Mouse (Mus musculus) cerebellum, adult (tissue): ENCODE measurements around the gene Wdfy4.

Source experiments
- ATAC-seq: cut with Nextera tagmentation; 2 replicates; pipeline ENCODE4 v1.9.2; 2017; ENCODE audit warnings: mild to moderate bottlenecking, moderate library complexity, mixed read lengths; ENCODE audit not compliant: insufficient number of reproducible peaks, low FRiP score, low TSS enrichment

The Wdfy4 gene

DNA sequence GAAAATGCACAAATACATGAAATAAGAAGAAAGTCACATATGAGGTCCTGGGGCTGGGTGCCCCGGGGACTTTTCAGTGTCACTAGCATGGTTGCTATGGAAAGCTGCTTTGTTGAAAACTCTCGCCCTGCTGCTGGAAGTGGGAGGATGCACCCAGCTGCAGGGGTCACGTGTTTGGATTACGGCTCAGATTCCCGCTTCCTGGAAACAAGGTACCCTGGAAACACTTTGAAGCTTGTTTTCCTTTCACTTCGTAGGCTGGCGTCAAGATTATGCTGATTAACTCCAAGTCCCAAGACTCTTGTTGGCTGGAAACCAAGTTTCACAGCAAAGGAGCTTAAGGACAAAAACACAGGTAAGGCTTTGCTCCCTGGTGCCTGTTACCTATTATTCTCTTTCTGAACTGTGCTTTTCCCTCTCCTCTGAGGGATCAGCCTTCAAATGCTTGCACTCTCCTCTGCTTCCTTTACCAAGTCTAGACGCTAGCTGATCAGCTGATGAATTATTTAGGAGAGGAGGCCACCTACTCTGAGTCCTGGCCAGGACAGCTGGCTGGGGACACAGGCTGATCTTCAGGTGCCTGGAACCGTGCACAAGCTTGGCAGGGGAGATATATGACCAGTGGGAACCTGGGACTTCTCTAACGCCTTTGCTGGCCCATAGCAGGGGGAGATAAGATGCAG is 190.2 kb downstream of the Wdfy4 start:
- ATAC-seq: no peak

DNA sequence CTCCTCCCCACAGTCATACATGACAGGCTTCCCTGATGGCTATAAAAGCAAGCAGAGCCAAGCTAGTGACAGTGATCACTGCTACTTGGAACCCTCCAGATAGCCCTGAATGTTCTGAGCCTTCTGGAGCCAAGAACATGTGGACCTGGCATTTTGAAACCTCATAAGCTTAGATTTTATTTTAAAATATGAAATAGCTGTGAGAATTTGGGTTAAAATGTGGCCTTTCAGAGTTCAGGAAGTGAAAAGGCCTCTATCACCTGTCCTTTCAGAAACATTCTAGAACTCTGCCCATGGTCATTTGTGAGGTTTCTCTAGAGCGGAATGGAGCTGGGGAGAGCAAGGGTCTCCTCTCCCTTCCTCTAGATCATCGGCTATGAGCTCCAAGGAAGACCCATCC is 194.2 kb downstream of the Wdfy4 start, which contains the start of gene Lrrc18:
TSS of gene Lrrc18 (plus strand) at position 301 of the 400 bp plus-strand sequence.
- no peak for ATAC-seq

DNA sequence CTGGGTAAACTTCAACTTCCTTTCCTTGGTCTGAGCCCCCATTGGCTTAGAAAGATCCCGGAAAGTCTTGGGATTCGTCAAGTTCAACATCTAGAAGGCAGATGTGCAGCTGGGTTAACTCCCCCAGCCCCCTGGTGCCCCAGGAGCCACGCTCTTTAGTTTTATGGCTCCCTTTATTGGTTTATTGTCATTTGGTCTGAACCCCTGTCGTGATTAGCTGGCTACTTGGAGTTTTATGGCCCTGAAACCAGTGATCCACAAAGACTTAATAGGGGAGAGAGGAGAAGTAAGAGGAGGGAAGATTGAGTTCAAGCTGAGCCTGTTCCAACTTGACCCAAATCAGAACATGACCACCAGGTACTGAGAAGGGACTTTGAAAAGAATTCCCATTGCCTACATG is 198.6 kb downstream of the Wdfy4 start:
- ATAC-seq: no peak

DNA sequence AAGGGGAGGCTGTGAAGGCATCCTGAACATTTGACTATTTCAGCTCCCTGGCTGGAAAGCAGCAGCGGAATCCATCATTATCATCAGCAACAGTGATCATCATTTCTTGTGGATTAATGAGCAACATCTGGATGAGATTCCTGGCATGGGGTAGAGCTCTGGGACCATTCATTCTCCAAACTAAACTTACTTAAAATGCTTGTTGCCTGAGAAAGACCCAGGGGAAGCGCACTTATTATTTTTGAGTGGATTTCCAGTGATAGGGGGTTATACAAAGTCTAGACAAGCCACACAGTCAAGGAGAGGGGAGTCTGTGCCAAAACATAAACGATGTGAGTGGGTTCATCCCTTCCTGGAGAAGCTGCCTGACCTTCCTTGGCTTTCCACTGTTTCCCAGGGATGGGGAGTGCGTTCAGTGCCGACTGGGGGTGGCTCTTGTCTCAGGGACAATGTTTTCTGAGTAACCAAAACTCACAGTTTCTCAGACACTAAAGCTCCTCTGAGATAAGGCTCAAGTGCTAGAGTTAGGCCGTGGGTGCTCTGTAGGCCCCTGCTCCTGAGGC is 201.1 kb downstream of the Wdfy4 start:
- no peak for ATAC-seq

DNA sequence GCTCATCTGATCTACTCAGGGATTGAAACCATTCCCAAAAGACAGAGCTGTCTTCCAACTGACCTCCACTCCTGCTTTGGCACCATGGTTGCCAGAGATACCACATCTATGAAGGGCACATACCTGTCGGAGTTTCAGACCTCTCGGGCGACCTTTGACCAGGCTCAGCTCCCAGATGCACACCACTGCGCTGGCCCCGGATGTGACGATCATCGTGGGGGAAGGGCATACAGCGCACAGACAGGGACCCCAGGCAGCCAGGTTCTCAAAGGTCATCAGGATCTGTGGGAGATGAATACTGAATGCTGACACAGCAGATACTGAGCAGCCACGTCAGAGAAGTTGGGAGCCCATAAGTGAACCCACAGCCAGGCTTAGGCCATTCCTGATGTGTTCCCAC is 214.6 kb downstream of the Wdfy4 start:
- no peak for ATAC-seq

DNA sequence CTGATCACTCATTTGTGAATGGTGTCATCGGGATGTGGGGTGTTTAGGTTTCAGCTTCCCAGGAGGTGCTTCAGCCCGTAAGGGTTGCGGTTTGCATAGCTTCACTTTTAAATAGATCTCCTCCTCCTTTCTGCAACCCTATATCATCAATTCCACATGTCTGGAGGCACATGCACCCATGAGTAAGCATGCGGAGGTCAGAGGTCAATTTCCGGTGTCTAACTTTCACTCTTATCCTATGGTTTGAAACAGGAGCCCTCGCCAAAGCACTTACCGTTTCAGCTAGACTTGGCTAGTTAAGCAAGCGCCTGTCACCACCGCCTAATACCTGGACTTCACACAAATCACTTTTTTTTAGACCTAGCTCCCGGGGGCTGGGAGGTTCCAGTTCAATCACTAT is 220.6 kb downstream of the Wdfy4 start:
- ATAC-seq: no peak

DNA sequence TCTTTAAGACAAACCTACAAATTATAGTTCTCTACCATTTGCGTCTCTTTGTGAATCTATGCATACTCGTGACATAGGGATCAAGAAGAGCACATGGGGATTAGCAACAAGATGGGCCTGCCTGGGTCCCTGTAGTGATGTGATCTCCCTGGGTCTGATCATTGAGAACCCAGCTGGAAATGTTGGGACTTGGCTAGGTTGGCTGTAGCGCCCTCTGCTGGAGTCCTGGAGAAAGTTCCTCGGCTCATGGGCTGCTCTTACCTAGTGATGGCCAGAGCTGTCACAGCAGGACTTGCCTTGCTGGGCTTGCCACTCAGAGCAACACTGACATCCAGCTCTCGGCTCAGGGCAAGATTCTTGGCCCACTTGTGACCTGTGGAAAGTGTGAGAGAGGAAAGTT is 224.8 kb downstream of the Wdfy4 start:
- 0 out of 2 replicates have a peak, but pooled peaks have one; percentile 11 for ATAC-seq

DNA sequence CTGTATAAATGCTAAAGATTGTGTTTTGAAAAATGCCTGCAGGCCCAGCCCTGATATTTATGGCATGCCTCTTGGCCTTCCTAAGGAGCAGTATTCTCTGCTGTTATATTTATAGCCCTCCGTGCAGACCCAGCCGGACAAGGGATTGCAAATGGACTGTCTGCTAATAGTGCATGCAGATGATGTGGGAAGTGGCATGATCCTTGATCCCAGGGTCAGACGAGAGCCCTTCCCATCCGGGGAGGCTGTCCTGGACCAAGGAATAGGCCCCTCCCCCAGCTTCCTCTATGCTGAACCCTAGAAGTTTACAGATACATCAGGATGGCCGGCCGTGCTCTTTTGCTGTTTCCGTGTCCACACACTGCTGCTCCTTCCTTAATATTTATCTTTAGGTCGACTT is 226.6 kb downstream of the Wdfy4 start:
- no peak for ATAC-seq

DNA sequence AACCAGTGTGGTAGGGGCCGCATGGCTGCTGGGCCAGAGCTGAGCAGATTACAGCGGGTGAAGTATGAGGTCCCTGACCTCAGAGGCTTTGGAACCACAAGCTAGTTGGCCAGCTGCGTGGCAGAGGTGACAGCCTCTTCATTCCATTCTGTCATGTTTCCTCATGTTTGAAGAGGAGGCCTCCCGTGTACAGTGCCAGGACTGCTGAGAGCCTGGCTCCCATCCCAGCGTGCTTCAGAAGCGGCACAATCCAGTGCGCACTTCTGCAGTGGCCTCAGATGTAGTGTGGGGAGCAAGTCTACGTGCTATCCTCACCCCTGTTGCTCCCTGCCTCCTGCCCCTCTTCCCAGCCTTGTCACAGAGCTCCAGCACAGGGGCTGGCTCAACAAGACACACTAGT is 228.8 kb downstream of the Wdfy4 start:
- ATAC-seq: no peak

DNA sequence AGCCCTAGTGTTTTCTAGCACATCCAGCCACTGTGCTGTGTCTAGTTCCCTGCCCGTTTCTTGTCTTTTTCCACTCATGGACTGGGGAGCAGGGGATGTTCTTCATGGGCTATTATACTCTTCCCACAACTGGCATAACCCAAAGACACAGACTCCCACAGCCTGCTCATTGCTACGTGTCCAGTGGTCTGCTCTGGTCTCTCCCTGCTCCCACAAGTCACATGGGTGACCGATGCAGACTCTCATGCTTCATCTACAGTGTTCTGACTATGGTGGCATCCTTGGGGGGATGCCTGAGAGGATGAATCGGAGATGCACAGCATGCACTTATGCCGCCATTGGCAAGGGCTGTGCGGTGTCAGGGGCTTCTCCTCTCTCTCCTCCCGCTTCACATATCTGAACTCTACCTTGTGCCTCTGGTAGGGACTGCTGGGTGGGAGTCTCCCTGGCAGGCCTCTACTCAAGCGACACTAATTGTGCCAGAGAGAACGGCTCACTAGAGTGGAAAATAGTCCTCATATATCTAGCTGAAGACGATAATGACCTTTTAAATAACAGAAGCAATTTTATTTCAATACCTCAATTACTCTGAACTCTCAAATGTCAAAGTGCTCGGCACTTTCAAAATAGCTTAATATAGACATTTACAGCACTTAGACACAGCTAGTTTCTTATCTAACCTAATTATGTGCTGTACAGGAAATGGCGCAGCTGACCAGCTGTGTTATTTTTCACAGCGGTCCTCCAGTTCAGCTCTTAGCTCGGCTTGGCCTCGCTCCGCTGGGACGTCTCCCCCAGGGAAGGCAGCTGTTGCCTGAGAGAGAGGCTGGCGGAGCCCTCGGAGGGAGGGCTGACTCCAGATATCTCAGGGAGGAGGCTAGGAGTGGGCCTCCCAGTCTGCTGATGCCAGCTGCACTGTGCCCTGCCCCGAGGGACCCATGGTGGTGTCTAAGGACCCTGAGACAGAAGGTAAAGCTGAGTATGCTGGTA is 234.7 kb downstream of the Wdfy4 start:
- no peak for ATAC-seq

DNA sequence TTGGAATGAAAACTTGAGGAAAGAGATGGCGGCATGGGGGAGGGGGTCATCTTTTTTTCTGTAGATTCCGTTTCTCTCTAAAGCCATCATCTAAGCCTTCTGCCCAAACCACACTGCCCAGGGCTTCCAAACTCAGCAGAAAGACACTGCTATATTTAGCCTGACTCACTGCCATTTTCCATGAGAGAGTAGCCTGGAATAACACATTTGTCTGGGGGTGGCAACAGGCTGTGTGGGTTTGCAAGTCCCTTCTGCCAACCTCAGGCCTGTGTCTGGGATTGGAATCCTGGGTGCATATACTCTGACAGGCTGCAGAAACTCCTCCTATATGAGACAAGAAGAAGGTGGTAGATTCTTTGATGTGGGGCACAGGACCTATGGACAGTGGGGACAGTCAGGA is 237.8 kb downstream of the Wdfy4 start:
- ATAC-seq: no peak

DNA sequence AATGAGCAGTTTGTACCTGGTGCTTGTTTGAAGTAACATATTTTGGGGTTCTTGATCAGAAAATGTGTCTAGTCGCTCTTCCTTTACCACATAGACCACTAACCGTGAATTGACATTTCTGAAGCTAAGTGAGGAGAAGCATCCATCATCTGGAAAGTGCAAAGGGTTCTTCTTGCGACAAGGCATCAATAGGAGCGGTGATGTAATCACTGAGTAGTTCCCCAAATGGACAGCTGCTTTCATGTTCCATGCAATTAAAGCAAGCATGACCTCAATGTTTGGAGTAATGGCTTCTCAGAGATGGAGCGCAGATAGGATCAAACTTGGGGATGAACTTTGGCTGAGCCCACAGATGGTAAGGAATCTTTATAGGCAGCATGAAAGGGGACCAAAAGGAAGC is 246.1 kb downstream of the Wdfy4 start:
- ATAC-seq: no peak

DNA sequence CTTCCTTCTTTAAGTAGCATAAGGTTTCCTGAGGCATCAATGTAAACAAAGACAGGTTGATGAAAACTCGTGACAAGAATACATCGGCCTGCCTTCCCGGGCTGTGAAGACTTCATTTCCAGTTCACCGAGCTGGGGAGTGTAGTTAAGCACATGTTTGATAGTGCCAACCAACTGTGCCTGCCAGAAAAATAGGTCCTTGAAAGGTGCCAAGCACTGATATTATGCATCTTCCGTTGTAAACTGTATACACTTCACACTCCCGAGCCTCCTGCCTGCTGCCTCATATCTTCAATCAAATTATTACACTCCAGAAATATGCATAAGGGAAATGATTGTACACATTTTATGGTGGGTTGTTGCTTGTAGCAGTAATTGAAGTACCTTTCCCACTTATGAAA is 251.2 kb downstream of the Wdfy4 start:
- no peak for ATAC-seq

DNA sequence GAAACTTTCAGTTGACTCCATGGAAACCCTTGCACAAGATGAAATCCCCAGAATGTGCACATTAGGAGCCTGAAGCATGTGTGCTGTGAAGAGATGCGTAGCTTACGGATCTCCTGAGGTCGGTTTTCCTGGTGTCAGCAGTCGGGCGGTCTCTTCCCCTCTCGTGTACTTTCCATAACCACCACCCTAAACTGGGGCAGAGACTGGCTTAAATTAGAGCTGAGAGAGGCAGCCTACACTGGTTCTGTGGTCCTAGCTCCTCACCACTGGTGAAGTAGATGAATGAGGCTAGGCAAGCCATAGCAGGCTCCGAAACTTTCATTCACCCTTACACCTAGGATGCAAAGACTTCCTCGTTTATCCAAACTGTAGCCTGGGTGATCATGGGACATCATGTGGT is 253.1 kb downstream of the Wdfy4 start:
- no peak for ATAC-seq

DNA sequence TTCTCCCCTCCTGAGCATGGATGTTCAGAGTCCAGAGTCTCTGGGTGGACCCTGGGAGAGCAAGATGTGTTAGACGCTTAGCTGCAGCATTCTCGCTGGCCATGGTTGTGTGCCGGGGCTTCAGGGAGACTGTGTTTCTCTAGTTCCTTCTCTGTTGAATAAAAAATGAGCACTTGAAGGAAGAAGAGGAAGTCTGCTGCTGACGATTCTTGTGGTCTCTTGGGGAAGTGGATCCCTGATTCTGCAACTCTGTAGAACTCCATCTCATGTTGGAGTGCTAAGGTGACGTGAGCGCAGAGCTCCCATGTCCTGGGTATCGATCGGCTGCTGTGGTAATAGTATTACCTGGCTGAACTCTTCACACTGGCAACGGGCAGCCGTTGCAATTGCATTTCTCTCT is 253.6 kb downstream of the Wdfy4 start:
- ATAC-seq: no peak

DNA sequence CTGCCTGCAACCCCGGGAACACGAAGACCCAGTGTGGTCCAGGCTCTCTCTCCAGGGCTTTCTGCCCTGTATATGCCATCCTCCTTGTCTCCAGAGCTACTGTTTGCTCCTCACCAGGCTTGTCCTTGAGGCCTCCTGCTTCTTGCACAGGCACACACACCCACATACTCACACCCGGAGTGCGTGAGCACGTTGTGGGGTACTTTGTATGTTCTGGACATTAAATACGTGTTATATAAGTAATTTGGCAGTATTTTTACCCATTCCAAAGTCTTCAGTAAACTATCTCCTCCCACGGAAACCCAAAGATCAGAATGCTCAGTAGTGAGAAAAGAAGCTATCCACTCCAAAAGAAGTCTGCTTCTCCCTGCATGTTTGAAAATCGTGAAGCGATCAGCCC is 261.4 kb downstream of the Wdfy4 start:
- no peak for ATAC-seq

DNA sequence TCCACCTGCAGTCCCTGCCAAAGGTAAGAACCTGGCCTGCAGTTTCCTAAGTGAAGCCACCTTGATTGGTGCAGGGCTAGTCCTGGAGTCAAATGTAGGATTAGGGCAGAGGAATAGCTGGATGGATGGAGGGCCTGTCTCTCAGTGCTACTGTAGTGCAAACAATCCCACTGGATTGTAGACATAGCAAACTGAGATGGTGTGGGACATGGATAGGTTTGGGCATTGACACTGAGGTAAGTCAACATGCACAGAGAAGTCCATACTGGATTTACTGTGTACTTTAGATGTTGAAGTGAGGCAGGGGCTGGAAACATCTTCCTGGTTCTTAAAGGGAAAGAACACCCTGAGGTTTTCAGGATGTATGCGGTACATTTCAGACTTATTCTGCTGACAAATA is 267.4 kb downstream of the Wdfy4 start:
- ATAC-seq: no peak

DNA sequence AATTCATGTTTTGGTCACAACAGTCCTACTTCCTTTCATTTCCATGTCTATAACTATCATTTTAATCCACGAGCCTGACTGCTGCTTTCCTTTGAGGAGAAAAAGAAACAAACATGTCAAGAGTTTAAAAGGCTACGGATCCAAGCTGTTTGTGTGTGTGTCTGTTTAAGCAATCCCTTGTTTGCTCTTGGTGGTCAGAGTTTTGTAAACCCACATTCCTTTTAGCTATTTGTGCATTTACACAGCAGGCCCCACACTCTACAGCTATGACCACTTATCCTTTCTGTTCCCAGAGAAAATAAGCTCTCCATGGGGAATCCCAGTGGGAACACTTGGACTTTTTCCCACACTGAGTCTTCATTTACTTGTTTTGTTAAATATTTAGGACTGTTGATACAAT is 269.9 kb downstream of the Wdfy4 start:
- ATAC-seq: no peak

DNA sequence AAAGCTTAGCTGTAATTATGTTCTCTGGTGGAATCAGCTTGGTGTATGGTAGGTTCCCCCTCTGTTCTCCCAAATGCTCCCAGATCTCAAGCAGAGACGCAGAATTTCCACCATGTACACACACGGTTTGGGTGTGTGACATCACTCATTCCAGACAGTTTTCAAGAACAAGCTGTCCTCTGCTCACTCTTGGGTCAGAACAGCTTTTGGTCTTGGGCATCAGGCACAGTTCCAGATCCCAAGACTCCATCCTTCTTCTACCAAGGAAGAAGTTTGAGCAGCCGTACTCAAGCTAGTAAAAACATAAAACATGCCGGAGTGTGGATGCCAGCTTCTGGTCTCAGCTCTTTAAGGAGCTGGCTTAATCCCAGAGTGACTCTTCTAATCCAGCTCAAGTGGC is 274.1 kb downstream of the Wdfy4 start:
- ATAC-seq: no peak
